Mouse (Mus musculus) liver, embryonic 14.5 days (tissue): Measurements from ENCODE around the gene Creb5.

Source experiments
- CTCF ChIP-seq: IDR thresholded peaks from 2 replicates; pipeline ENCODE4 v1.5.1; 2016; ENCODE audit warnings: antibody characterized with exemption, low read depth, control low read depth
- EP300 ChIP-seq: IDR thresholded peaks from 2 replicates; pipeline ENCODE4 v1.6.1; 2016; ENCODE audit warnings: antibody characterized with exemption, low read depth

GRCm38 (mm10) chr6:53447479-53447878 is 160.4 kb downstream of the Creb5 start:
- TF ChIP-seq CTCF (no peak), EP300 (no peak)
